Comparison of ENCODE assay signal across 9 mouse cellular contexts in the genomic region with DNA sequence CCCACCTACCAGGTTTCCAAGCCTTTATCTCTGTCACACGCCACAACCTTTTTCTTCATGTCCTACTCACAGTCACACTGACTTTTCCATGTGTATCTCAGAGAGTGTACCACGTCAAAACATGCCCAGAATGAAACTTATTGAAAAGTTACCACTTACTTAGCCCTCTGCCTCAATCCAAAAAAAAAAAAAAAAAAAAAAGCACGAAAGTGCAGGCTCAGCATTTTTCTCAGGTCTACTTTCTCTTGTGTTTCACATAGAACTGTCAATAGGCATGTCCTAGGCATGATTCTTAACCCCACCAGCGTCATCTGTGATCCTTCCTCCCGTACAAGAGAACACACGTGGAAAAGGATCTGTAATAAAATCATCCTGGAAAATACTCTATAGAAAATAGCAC.
"Had no signal": no experiment of that assay in that cellular context is flagged by ENCODE, and none has a peak within 500 bp of the region (broad histone marks: within the 10 kb centered on the region; RNA-seq: fewer than 3 reads in every experiment).

No protein-coding gene starts in this region.

- DNase-seq: thymus, adult 18-20 months; thymus, adult 2 months; thymus, postnatal 14 days; thymus, postnatal 25 days; thymus, postnatal 36 days had no signal

- H3K27ac ChIP-seq: neural tube, embryonic 13.5 days; neural tube, embryonic 15.5 days; stomach, embryonic 15.5 days; stomach, postnatal 0 days had no signal

- H3K4me1 ChIP-seq: neural tube, embryonic 13.5 days; neural tube, embryonic 15.5 days; stomach, embryonic 15.5 days had no signal

- H3K4me2 ChIP-seq: neural tube, embryonic 13.5 days; neural tube, embryonic 15.5 days; stomach, embryonic 15.5 days had no signal

- H3K9ac ChIP-seq: neural tube, embryonic 13.5 days; neural tube, embryonic 15.5 days; stomach, embryonic 15.5 days had no signal

- H3K9me3 ChIP-seq: neural tube, embryonic 13.5 days; neural tube, embryonic 15.5 days; stomach, embryonic 15.5 days had no signal

- H3K4me3 ChIP-seq: neural tube, embryonic 13.5 days; neural tube, embryonic 15.5 days; stomach, embryonic 15.5 days had no signal

- H3K27me3 ChIP-seq: neural tube, embryonic 13.5 days; neural tube, embryonic 15.5 days; stomach, embryonic 15.5 days had no signal

- H3K36me3 ChIP-seq: neural tube, embryonic 13.5 days; neural tube, embryonic 15.5 days; stomach, embryonic 15.5 days had no signal
